Mouse (Mus musculus) cerebellum, adult 2 months (tissue): Measurements from ENCODE around the gene Grid1.

Experiments used
- CTCF ChIP-seq: fragments of 200-500 bp; IDR thresholded peaks from 2 replicates; pipeline ENCODE4 v1.5.1; 2011; ENCODE audit warnings: low read depth, mild to moderate bottlenecking, control low read depth, low read length, moderate library complexity, borderline replicate concordance; ENCODE audit not compliant: insufficient read depth
- POLR2A ChIP-seq: fragments of 200-500 bp; IDR thresholded peaks from 2 replicates; pipeline ENCODE4 v1.6.1; 2011; ENCODE audit warnings: low read length, control low read depth, borderline replicate concordance; ENCODE audit not compliant: insufficient read depth

DNA sequence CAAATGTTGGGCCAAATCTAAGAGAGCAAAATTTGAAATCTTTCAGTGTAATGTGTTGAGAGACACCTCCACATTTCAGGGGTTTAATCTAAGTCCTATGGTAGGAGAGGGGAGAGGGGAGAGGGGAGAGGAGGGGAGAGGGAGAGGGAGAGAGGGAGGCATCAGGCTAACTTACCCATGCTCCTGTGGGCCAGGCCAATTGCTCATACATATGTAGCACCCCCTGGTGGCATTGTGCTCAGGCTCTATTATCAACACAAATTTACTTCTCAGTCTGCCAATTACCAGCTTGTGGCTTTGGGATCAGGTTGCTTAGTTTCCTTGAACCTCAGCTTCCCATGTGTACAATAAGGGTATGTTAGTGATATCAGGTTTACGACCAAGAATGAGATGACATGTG, 291.0 kb downstream of the Grid1 start:
- TF ChIP-seq POLR2A: no peak
- peak; percentile 34; the same call in 1 of the 2 replicates for TF ChIP-seq CTCF
